Mouse (Mus musculus) cerebellum, adult 2 months (tissue): Measurements from ENCODE around the gene Fam185a.

Experiments
- CTCF ChIP-seq: fragments of 200-500 bp; IDR thresholded peaks from 2 replicates; pipeline ENCODE4 v1.5.1; 2011; ENCODE audit warnings: low read depth, mild to moderate bottlenecking, control low read depth, low read length, moderate library complexity, borderline replicate concordance; ENCODE audit not compliant: insufficient read depth
- POLR2A ChIP-seq: fragments of 200-500 bp; IDR thresholded peaks from 2 replicates; pipeline ENCODE4 v1.6.1; 2011; ENCODE audit warnings: low read length, control low read depth, borderline replicate concordance; ENCODE audit not compliant: insufficient read depth

GRCm38 (mm10) chr5:21529110-21529720 is 104.5 kb downstream of the Fam185a start:
- TF ChIP-seq POLR2A (no peak), CTCF (no peak)
